ENCODE assay signal across 8 mouse cellular contexts in genomic region chr11:62821893-62822292, GRCm38 (mm10). TPM values are rescaled to one million over a fixed set of nuclear protein-coding genes. Genes with fewer than 3 reads are reported as not detected.
DNase-seq lines count a peak whose midpoint lies in the region; ATAC-seq and TF ChIP-seq lines count a peak whose summit lies in the region.

No protein-coding gene starts in this region.

- H3K4me3 ChIP-seq in gastrocnemius, adult 2 months: peak overlapping the region; percentile 96
- peak overlapping the region; percentile 56 for H3K4me3 ChIP-seq in embryonic facial prominence, embryonic 14.5 days (ENCODE audit: low read depth, low read length)
- H3K4me3 ChIP-seq in lung, embryonic 16.5 days (ENCODE audit: low read length): peak overlapping the region; percentile 40
- no peak overlapping the region for H3K4me3 ChIP-seq in forebrain, embryonic 12.5 days (replicated peaks)

- ATAC-seq in embryonic facial prominence, embryonic 14.5 days (ENCODE audit: low read depth): no peak
- peak; percentile 59 for ATAC-seq in inflammation-experienced regulatory T-cells, adult 6 months
- ATAC-seq in lung, embryonic 16.5 days (ENCODE audit: low read depth): no peak
- no peak for ATAC-seq in forebrain, embryonic 12.5 days (ENCODE audit: low FRiP score)

- DNase-seq in gastrocnemius, adult 2 months: peak; percentile 38
- DNase-seq in gastrocnemius, postnatal 14 days: no peak
- DNase-seq in embryonic facial prominence, embryonic 14.5 days (ENCODE audit: low spot score): peak; percentile 19
- no peak for DNase-seq in thymus, postnatal 4 days
- DNase-seq in cerebellum, adult 9-10 months: no peak

- H3K9me3 ChIP-seq in embryonic facial prominence, embryonic 14.5 days (ENCODE audit: control insufficient read depth, low read length): no peaks in the 10 kb centered on the region
- H3K9me3 ChIP-seq in lung, embryonic 16.5 days (ENCODE audit: control insufficient read depth, low read length): no peaks in the 10 kb centered on the region
- H3K9me3 ChIP-seq in forebrain, embryonic 12.5 days: no peaks in the 10 kb centered on the region

- no peak for TF ChIP-seq CTCF in gastrocnemius, adult 2 months (IDR thresholded peaks at IDR 0.05)

- H3K27ac ChIP-seq in gastrocnemius, adult 2 months: peak overlapping the region; percentile 94
- H3K27ac ChIP-seq in embryonic facial prominence, embryonic 14.5 days (replicated peaks; ENCODE audit: low read depth, low read length): peak overlapping the region; percentile 44; the same call in 1 of the 2 replicates
- peak overlapping the region; percentile 59 for H3K27ac ChIP-seq in lung, embryonic 16.5 days (ENCODE audit: low read length)
- H3K27ac ChIP-seq in forebrain, embryonic 12.5 days: no peak overlapping the region

- H3K4me2 ChIP-seq in embryonic facial prominence, embryonic 14.5 days (ENCODE audit: low read depth, low read length): peak overlapping the region; percentile 81
- peak overlapping the region; percentile 46 for H3K4me2 ChIP-seq in lung, embryonic 16.5 days (ENCODE audit: low read depth, low read length)
- no peak overlapping the region for H3K4me2 ChIP-seq in forebrain, embryonic 12.5 days

- H3K4me1 ChIP-seq in embryonic facial prominence, embryonic 14.5 days (ENCODE audit: control insufficient read depth, insufficient read depth, low read length): peaks cover 28% of the 10 kb centered on the region; the same call in 1 of the 2 replicates
- peaks cover 10% of the 10 kb centered on the region for H3K4me1 ChIP-seq in lung, embryonic 16.5 days (replicated peaks; ENCODE audit: control insufficient read depth, insufficient read depth, low read length)
- H3K4me1 ChIP-seq in forebrain, embryonic 12.5 days: peaks cover 15% of the 10 kb centered on the region

- intact Hi-C loops in gastrocnemius, adult 2 months (cut with DNase I): no loop called here
- intact Hi-C loops in gastrocnemius, postnatal 14 days (cut with DNase I; ENCODE audit: low total_unique reads): no loop called here

- no peaks in the 10 kb centered on the region for H3K27me3 ChIP-seq in embryonic facial prominence, embryonic 14.5 days (replicated peaks; ENCODE audit: control insufficient read depth, insufficient read depth, low read length)
- no peaks in the 10 kb centered on the region for H3K27me3 ChIP-seq in lung, embryonic 16.5 days (ENCODE audit: control insufficient read depth, insufficient read depth, low read depth, low read length)
- peaks cover 10% of the 10 kb centered on the region; the same call in 1 of the 2 replicates for H3K27me3 ChIP-seq in forebrain, embryonic 12.5 days

- 0 out of 2 replicates have a peak overlapping the region, but pooled peaks have one; percentile 15 for H3K9ac ChIP-seq in embryonic facial prominence, embryonic 14.5 days (ENCODE audit: low read depth, low read length)
- peak overlapping the region; percentile 31; the same call in 1 of the 2 replicates for H3K9ac ChIP-seq in lung, embryonic 16.5 days (ENCODE audit: low read length)
- H3K9ac ChIP-seq in forebrain, embryonic 12.5 days: no peak overlapping the region

- 61% methylated on average over 5 of the region's 5 CpGs for WGBS in embryonic facial prominence, embryonic 14.5 days
- 38% methylated on average over 5 of the region's 5 CpGs for WGBS in lung, embryonic 16.5 days
- 80% methylated on average over 5 of the region's 5 CpGs for WGBS in forebrain, embryonic 12.5 days

- H3K36me3 ChIP-seq in embryonic facial prominence, embryonic 14.5 days (ENCODE audit: control insufficient read depth, insufficient read depth, low read length): peaks cover 12% of the 10 kb centered on the region; the same call in 1 of the 2 replicates
- H3K36me3 ChIP-seq in lung, embryonic 16.5 days (ENCODE audit: control insufficient read depth, insufficient read depth, low read length): no peaks in the 10 kb centered on the region
- no peaks in the 10 kb centered on the region for H3K36me3 ChIP-seq in forebrain, embryonic 12.5 days (replicated peaks)

RNA-seq across cellular contexts. Expression of gene Trim16, which starts 1.9 kb away (rescaled TPM):
- 10 to 100 TPM; 34.8 to 38.4 TPM for total RNA-seq in gastrocnemius, adult 2 months (2021)
- total RNA-seq in gastrocnemius, postnatal 14 days (2021): 10 to 100 TPM; 28.9 to 30.2 TPM
- 14.3 and 16.5 TPM in 2 replicates for polyA plus RNA-seq in embryonic facial prominence, embryonic 14.5 days (2014; fragmentation: Nextera tagmentation; extraction: Ambion mirVana)
- polyA plus RNA-seq in inflammation-experienced regulatory T-cells, adult 6 months (2017; shearing (Covaris generic)): 10 to 100 TPM in 1 of 3 experiments, 1 to 10 TPM in 2; 6.4 to 14.6 (median 8.6) TPM
- polyA plus RNA-seq in lung, embryonic 16.5 days (2015; fragmentation: Nextera tagmentation; extraction: Ambion mirVana): 23.2 and 25.0 TPM in 2 replicates
- 4.4 and 5.3 TPM in 2 replicates for polyA plus RNA-seq in forebrain, embryonic 12.5 days (2016; fragmentation: Nextera tagmentation; extraction: Ambion mirVana)

RNA-seq across cellular contexts. Expression of gene Fbxw10, which starts 25.0 kb away (rescaled TPM):
- total RNA-seq in gastrocnemius, adult 2 months (2021): under 1 TPM; 0.33 to 0.45 TPM
- under 1 TPM; 0.24 to 0.59 TPM for total RNA-seq in gastrocnemius, postnatal 14 days (2021)
- 0.60 and 0.62 TPM in 2 replicates for polyA plus RNA-seq in embryonic facial prominence, embryonic 14.5 days (2014; fragmentation: Nextera tagmentation; extraction: Ambion mirVana)
- 10 to 100 TPM in 2 of 3 experiments, 1 to 10 TPM in 1; 1.5 to 20.2 (median 15.8) TPM for polyA plus RNA-seq in inflammation-experienced regulatory T-cells, adult 6 months (2017; shearing (Covaris generic))
- polyA plus RNA-seq in lung, embryonic 16.5 days (2015; fragmentation: Nextera tagmentation; extraction: Ambion mirVana): 0.40 and 0.92 TPM in 2 replicates
- polyA plus RNA-seq in forebrain, embryonic 12.5 days (2016; fragmentation: Nextera tagmentation; extraction: Ambion mirVana): 0.24 and 0.62 TPM in 2 replicates

RNA-seq across cellular contexts. Expression of gene Zfp286, which starts 32.6 kb away (rescaled TPM):
- 1 to 10 TPM; 1.3 to 1.4 TPM for total RNA-seq in gastrocnemius, adult 2 months (2021)
- 1 to 10 TPM in 1 of 2 experiments, under 1 TPM in 1; 0.95 to 1.8 TPM for total RNA-seq in gastrocnemius, postnatal 14 days (2021)
- polyA plus RNA-seq in embryonic facial prominence, embryonic 14.5 days (2014; fragmentation: Nextera tagmentation; extraction: Ambion mirVana): 17.8 and 26.7 TPM in 2 replicates
- polyA plus RNA-seq in inflammation-experienced regulatory T-cells, adult 6 months (2017; shearing (Covaris generic)): 1 to 10 TPM in 2 of 3 experiments, under 1 TPM in 1; 0.48 to 7.7 (median 6.0) TPM
- 14.8 and 14.9 TPM in 2 replicates for polyA plus RNA-seq in lung, embryonic 16.5 days (2015; fragmentation: Nextera tagmentation; extraction: Ambion mirVana)
- polyA plus RNA-seq in forebrain, embryonic 12.5 days (2016; fragmentation: Nextera tagmentation; extraction: Ambion mirVana): 31.9 and 33.6 TPM in 2 replicates

RNA-seq across cellular contexts. Expression of gene Tvp23b, which starts 57.4 kb away (rescaled TPM):
- 1 to 10 TPM; 4.5 to 7.6 TPM for total RNA-seq in gastrocnemius, adult 2 months (2021)
- 1 to 10 TPM; 8.9 to 9.8 TPM for total RNA-seq in gastrocnemius, postnatal 14 days (2021)
- polyA plus RNA-seq in embryonic facial prominence, embryonic 14.5 days (2014; fragmentation: Nextera tagmentation; extraction: Ambion mirVana): 74.2 and 82.0 TPM in 2 replicates
- polyA plus RNA-seq in inflammation-experienced regulatory T-cells, adult 6 months (2017; shearing (Covaris generic)): 10 to 100 TPM; 57.5 to 81.6 (median 63.6) TPM
- 79.5 TPM in 2 replicates for polyA plus RNA-seq in lung, embryonic 16.5 days (2015; fragmentation: Nextera tagmentation; extraction: Ambion mirVana)
- 41.3 and 42.2 TPM in 2 replicates for polyA plus RNA-seq in forebrain, embryonic 12.5 days (2016; fragmentation: Nextera tagmentation; extraction: Ambion mirVana)

Comparison
In these comparisons a context has a peak if more than half of its experiments do, and no peak if none do; other contexts are left out.
1. DNase-seq: peak in gastrocnemius, adult 2 months (single experiment) and embryonic facial prominence, embryonic 14.5 days (single experiment); none in gastrocnemius, postnatal 14 days (single experiment), thymus, postnatal 4 days (single experiment) and cerebellum, adult 9-10 months (single experiment).